In the genomic region with DNA sequence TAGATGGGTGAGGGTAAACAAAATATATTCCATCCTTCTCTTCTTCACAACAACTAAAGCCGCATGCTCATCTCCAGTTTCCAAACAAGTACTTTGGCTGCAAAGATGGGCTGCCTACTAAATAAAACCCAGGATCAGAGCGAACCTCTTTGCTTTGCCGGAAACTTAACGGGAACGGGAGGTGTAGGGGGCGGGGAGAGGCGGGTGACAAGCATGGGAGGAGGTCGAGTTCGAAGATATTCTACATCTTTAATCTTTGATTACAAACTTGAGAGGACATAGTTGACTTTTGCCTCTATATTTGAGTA, we compare ENCODE assay signal across 9 mouse cellular contexts. TPM values are rescaled to one million over a fixed set of nuclear protein-coding genes. Genes with fewer than 3 reads are reported as not detected.
DNase-seq lines count a peak whose midpoint lies in the region; ATAC-seq and TF ChIP-seq lines count a peak whose summit lies in the region.
"Had no signal": no experiment of that assay in that cellular context is flagged by ENCODE, and none has a peak within 500 bp of the region (broad histone marks: within the 10 kb centered on the region; RNA-seq: fewer than 3 reads in every experiment).

No protein-coding gene starts in this region.

- no peaks in the 10 kb centered on the region for H3K9me3 ChIP-seq in intestine, embryonic 16.5 days (ENCODE audit: control insufficient read depth, low read length)

- peaks cover 4% of the 10 kb centered on the region for H3K4me1 ChIP-seq in thymus, adult 2 months (replicated peaks; ENCODE audit: control insufficient read depth, insufficient read depth, low read length)
- peaks cover 9% of the 10 kb centered on the region for H3K4me1 ChIP-seq in intestine, embryonic 16.5 days (ENCODE audit: control insufficient read depth, insufficient read depth, low read length)
- H3K4me1 ChIP-seq in lung, adult 2 months (ENCODE audit: control insufficient read depth, insufficient read depth, low read length), result no peaks in the 10 kb centered on the region
- H3K4me1 ChIP-seq in small intestine, adult 2 months (ENCODE audit: control insufficient read depth, insufficient read depth, insufficient read length, low read length), result no peaks in the 10 kb centered on the region

- under 1% methylated on average over 9 of the region's 9 CpGs for WGBS in thymus, adult 2 months
- WGBS in intestine, embryonic 16.5 days, result under 1% methylated on average over 9 of the region's 9 CpGs
- WGBS in lung, adult 2 months, result under 1% methylated on average over 9 of the region's 9 CpGs
- under 1% methylated on average over 9 of the region's 9 CpGs for WGBS in small intestine, adult 2 months

- no peaks in the 10 kb centered on the region; the same call in 1 of the 2 replicates for H3K36me3 ChIP-seq in thymus, adult 2 months (ENCODE audit: control insufficient read depth, insufficient read depth, low read length)
- H3K36me3 ChIP-seq in intestine, embryonic 16.5 days (ENCODE audit: control insufficient read depth, insufficient read depth, low read length), result no peaks in the 10 kb centered on the region
- H3K36me3 ChIP-seq in small intestine, adult 2 months (ENCODE audit: control insufficient read depth, insufficient read depth, low read length), result no peaks in the 10 kb centered on the region

- peak overlapping the region; percentile 84 for H3K27ac ChIP-seq in thymus, adult 2 months (ENCODE audit: control insufficient read depth, insufficient read depth, low read length)
- peak overlapping the region; percentile 97 for H3K27ac ChIP-seq in gastrocnemius, adult 2 months
- peak overlapping the region; percentile 84 for H3K27ac ChIP-seq in intestine, embryonic 16.5 days (ENCODE audit: low read length)
- H3K27ac ChIP-seq in small intestine, adult 2 months (ENCODE audit: insufficient read depth, low read depth, low read length), result peak overlapping the region; percentile 85

- H3K9ac ChIP-seq in intestine, embryonic 16.5 days (ENCODE audit: low read depth, low read length), result peak overlapping the region; percentile 57; the same call in 1 of the 2 replicates

- no peak for TF ChIP-seq CTCF in thymus, adult 2 months (IDR thresholded peaks at IDR 0.05; ENCODE audit: borderline replicate concordance, control insufficient read depth, extremely low read depth, insufficient read depth, low read length, poor library complexity)
- TF ChIP-seq CTCF in gastrocnemius, adult 2 months (IDR thresholded peaks at IDR 0.05), result no peak
- TF ChIP-seq CTCF in lung, adult 2 months (IDR thresholded peaks at IDR 0.05; ENCODE audit: insufficient read depth, low read length), result no peak
- no peak for TF ChIP-seq CTCF in small intestine, adult 2 months (IDR thresholded peaks at IDR 0.05; ENCODE audit: extremely low read depth, insufficient read length, insufficient replicate concordance, low read depth, low read length)

- H3K4me3 ChIP-seq in thymus, adult 2 months (ENCODE audit: control insufficient read depth, insufficient read depth, low read length), result peak overlapping the region; percentile 37
- H3K4me3 ChIP-seq in gastrocnemius, adult 2 months, result peak overlapping the region; percentile 96
- peak overlapping the region; percentile 96 for H3K4me3 ChIP-seq in intestine, embryonic 16.5 days (ENCODE audit: low read length)
- peak overlapping the region; percentile 81 for H3K4me3 ChIP-seq in lung, adult 2 months (replicated peaks; ENCODE audit: extremely low read depth, low read depth, low read length)
- peak overlapping the region; percentile 69 for H3K4me3 ChIP-seq in small intestine, adult 2 months (ENCODE audit: low read depth, low read length)

- intact Hi-C loops in gastrocnemius, adult 2 months (cut with DNase I), result loop anchor here (1.0 to 2.0 kb wide), 2 partner anchors 146 to 154 kb away; no protein-coding TSS in a partner anchor

- H3K4me2 ChIP-seq in intestine, embryonic 16.5 days (ENCODE audit: low read depth, low read length), result peak overlapping the region; percentile 78

- no peak for ATAC-seq in intestine, embryonic 16.5 days

- peak; percentile 49 for DNase-seq in thymus, adult 2 months
- no peak for DNase-seq in thymus, postnatal 0 days (ENCODE audit: low spot score)
- DNase-seq in cerebellum, adult 9-11 months, result peak; percentile 54
- DNase-seq in gastrocnemius, adult 2 months, result peak; percentile 52
- peak; percentile 37 for DNase-seq in lung, adult 2 months
- no peak for DNase-seq in adipocyte (ENCODE audit: low spot score)

- H3K27me3 ChIP-seq in thymus, adult 2 months (ENCODE audit: control insufficient read depth, insufficient read depth, low read length), result no peaks in the 10 kb centered on the region
- H3K27me3 ChIP-seq in intestine, embryonic 16.5 days (replicated peaks; ENCODE audit: control insufficient read depth, insufficient read depth, low read length), result no peaks in the 10 kb centered on the region
- H3K27me3 ChIP-seq in small intestine, adult 2 months (ENCODE audit: control insufficient read depth, insufficient read depth, low read length), result no peaks in the 10 kb centered on the region

- no peak for TF ChIP-seq POLR2A in thymus, adult 2 months (IDR thresholded peaks at IDR 0.05; ENCODE audit: control insufficient read depth, extremely low read depth, insufficient read depth, low read length, poor library complexity)
- TF ChIP-seq POLR2A in lung, adult 2 months (IDR thresholded peaks at IDR 0.05; ENCODE audit: borderline replicate concordance, extremely low read depth, low read depth, low read length), result no peak
- TF ChIP-seq POLR2A in small intestine, adult 2 months (IDR thresholded peaks at IDR 0.05; ENCODE audit: low read depth, low read length), result no peak

RNA-seq across cellular contexts. Expression of a gene that starts 0.7 kb away (rescaled TPM):
- polyA plus RNA-seq in thymus, adult 2 months (2012; rRNA removed), result 180 and 194 TPM in 2 replicates
- polyA plus RNA-seq in thymus, postnatal 0 days (2015; fragmentation: Nextera tagmentation; extraction: Ambion mirVana), result 47.9 and 70.7 TPM in 2 replicates
- total RNA-seq in gastrocnemius, adult 2 months (2021), result 100 to 1,000 TPM; 305 to 369 TPM
- polyA plus RNA-seq in intestine, embryonic 16.5 days (2015; fragmentation: Nextera tagmentation; extraction: Ambion mirVana), result 27.0 and 29.6 TPM in 2 replicates
- polyA plus RNA-seq in lung, adult 2 months (2012; rRNA removed), result 131 and 136 TPM in 2 replicates
- 21.5 and 33.7 TPM in 2 replicates for polyA plus RNA-seq in small intestine, adult 2 months (2012; rRNA removed)

RNA-seq across cellular contexts. Expression of a gene that starts 53.9 kb away (rescaled TPM):
- polyA plus RNA-seq in thymus, adult 2 months (2012; rRNA removed), result 0.26 and 0.33 TPM in 2 replicates
- polyA plus RNA-seq in thymus, postnatal 0 days (2015; fragmentation: Nextera tagmentation; extraction: Ambion mirVana), result 0.51 and 0.60 TPM in 2 replicates
- total RNA-seq in gastrocnemius, adult 2 months (2021), result not detected
- polyA plus RNA-seq in intestine, embryonic 16.5 days (2015; fragmentation: Nextera tagmentation; extraction: Ambion mirVana), result 0.16 TPM in 1 of 2 replicates, not detected in the other
- polyA plus RNA-seq in lung, adult 2 months (2012; rRNA removed), result 0.26 and 0.35 TPM in 2 replicates
- polyA plus RNA-seq in small intestine, adult 2 months (2012; rRNA removed), result not detected in 2 replicates
- total RNA-seq: common myeloid progenitor, adult 5-6 weeks had no signal

Comparison
In these comparisons a context has a peak if more than half of its experiments do, and no peak if none do; other contexts are left out.
1. DNase-seq: peak in thymus, adult 2 months (single experiment), cerebellum, adult 9-11 months (single experiment), gastrocnemius, adult 2 months (single experiment) and lung, adult 2 months (single experiment); none in thymus, postnatal 0 days (single experiment) and adipocyte (single experiment).
2. H3K4me3 ChIP-seq: peak in every context shown above with its lines; median percentile 96 in gastrocnemius, adult 2 months; 96 in intestine, embryonic 16.5 days; 81 in lung, adult 2 months; 69 in small intestine, adult 2 months; 37 in thymus, adult 2 months.
3. Peak in every context shown above with its lines, with median percentiles within 50 percentile points of each other: H3K27ac ChIP-seq.